Mouse (Mus musculus): Measurements from ENCODE around the gene Pde4c.

DNA sequence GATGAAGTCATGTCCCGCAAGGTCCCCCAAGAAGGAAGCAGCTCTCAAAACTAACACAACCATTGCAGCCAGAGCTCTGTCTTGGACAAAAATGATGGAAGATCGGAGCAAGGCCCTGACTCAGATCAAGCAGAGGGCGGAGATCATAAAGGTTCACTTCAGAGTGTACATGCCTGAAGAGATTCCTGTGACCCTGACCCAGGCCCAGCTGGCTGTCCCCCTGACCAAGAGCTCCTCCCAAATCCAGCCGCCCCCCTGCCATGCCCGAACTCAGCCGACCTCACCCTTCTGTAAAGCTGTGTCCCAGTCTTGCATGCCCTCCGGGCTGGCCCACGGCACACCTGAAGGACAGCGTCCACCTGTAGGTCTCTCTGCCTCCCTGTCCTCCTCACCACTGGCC, 13.7 kb upstream of the Pde4c start:
- no peak for TF ChIP-seq HCFC1 (IDR thresholded peaks at IDR 0.05; ENCODE audit: borderline replicate concordance, insufficient read depth, low read length)
- no peak for TF ChIP-seq ZC3H11A (IDR thresholded peaks at IDR 0.05; ENCODE audit: borderline replicate concordance, low read depth, low read length)

Measured in ES-E14 (cell line).